Mouse (Mus musculus) ES-Bruce4 (cell line): ENCODE measurements around the gene Gpc5.

Source experiments
- CTCF ChIP-seq: IDR thresholded peaks from one replicate; pipeline ENCODE4 v1.8.1; 2011; ENCODE audit warnings: low read depth, low read length
- EP300 ChIP-seq: IDR thresholded peaks from 2 replicates; pipeline ENCODE4 v1.6.1; 2011; ENCODE audit warnings: low read depth, low read length; ENCODE audit not compliant: insufficient read depth
- POLR2A ChIP-seq: IDR thresholded peaks from one replicate; pipeline ENCODE4 v1.8.1; 2011; ENCODE audit warnings: low read length; ENCODE audit not compliant: insufficient read depth

GRCm38 (mm10) chr14:115819021-115819420 lies 727.0 kb downstream of the Gpc5 start:
- TF ChIP-seq CTCF (no peak), EP300 (no peak), POLR2A (no peak)
